ENCODE assay signal across 10 mouse cellular contexts in genomic region chr6:115990056-115990455, GRCm38 (mm10). TPM values are rescaled to one million over a fixed set of nuclear protein-coding genes. Genes with fewer than 3 reads are reported as not detected.
DNase-seq lines count a peak whose midpoint lies in the region; ATAC-seq and TF ChIP-seq lines count a peak whose summit lies in the region.
"Had no signal": no experiment of that assay in that cellular context is flagged by ENCODE, and none has a peak within 500 bp of the region (broad histone marks: within the 10 kb centered on the region; RNA-seq: fewer than 3 reads in every experiment).

No protein-coding gene starts in this region.

- peaks cover 23% of the 10 kb centered on the region for H3K4me1 ChIP-seq in heart, embryonic 16.5 days (ENCODE audit: control insufficient read depth, insufficient read depth, low read length)
- H3K4me1 ChIP-seq in intestine, postnatal 0 days (replicated peaks; ENCODE audit: control insufficient read depth, insufficient read depth, low read length): no peaks in the 10 kb centered on the region

- peaks cover 8% of the 10 kb centered on the region for H3K27me3 ChIP-seq in heart, embryonic 16.5 days (ENCODE audit: control insufficient read depth, insufficient read depth, low read length)
- H3K27me3 ChIP-seq in intestine, postnatal 0 days (replicated peaks; ENCODE audit: control insufficient read depth, insufficient read depth, low read length): peaks cover 27% of the 10 kb centered on the region

- H3K9ac ChIP-seq in heart, embryonic 16.5 days (ENCODE audit: low read length): peak overlapping the region; percentile 75
- no peak overlapping the region for H3K9ac ChIP-seq in intestine, postnatal 0 days (ENCODE audit: low read depth, low read length)

- peaks cover 8% of the 10 kb centered on the region for H3K9me3 ChIP-seq in heart, embryonic 16.5 days (replicated peaks; ENCODE audit: control insufficient read depth, low read length)
- H3K9me3 ChIP-seq in intestine, postnatal 0 days (ENCODE audit: control insufficient read depth): no peaks in the 10 kb centered on the region

- peak overlapping the region; percentile 41; the same call in 1 of the 2 replicates for H3K27ac ChIP-seq in heart, embryonic 16.5 days (ENCODE audit: low read length)
- no peak overlapping the region for H3K27ac ChIP-seq in intestine, postnatal 0 days (ENCODE audit: low read depth, low read length)

- TF ChIP-seq CTCF in intestine, postnatal 0 days (IDR thresholded peaks at IDR 0.05; ENCODE audit: low read depth): no peak

- WGBS in heart, embryonic 16.5 days: 70% methylated on average over 3 of the region's 3 CpGs
- 78% methylated on average over 3 of the region's 3 CpGs for WGBS in intestine, postnatal 0 days

- no peaks in the 10 kb centered on the region for H3K36me3 ChIP-seq in heart, embryonic 16.5 days (ENCODE audit: control insufficient read depth, insufficient read depth)
- H3K36me3 ChIP-seq in intestine, postnatal 0 days (ENCODE audit: control insufficient read depth, insufficient read depth): no peaks in the 10 kb centered on the region

- intact Hi-C loops in heart, postnatal 14 days (cut with DNase I): loop anchor here (5.0 kb wide), 1 partner anchor 138 kb away; the partner anchor contains the start of genes Ift122 and Mbd4

- peak overlapping the region; percentile 61 for H3K4me3 ChIP-seq in heart, embryonic 16.5 days (ENCODE audit: low read length)
- 0 out of 2 replicates have a peak overlapping the region, but pooled peaks have one; percentile 52 for H3K4me3 ChIP-seq in intestine, postnatal 0 days (ENCODE audit: low read depth, low read length)

- no peak for ATAC-seq in heart, embryonic 16.5 days (replicated peaks; ENCODE audit: extremely low read depth, insufficient read depth, low FRiP score)
- no peak for ATAC-seq in intestine, postnatal 0 days

- no peak for DNase-seq in heart, postnatal 14 days
- peak; percentile 47 for DNase-seq in right cerebral cortex, postnatal 25 days
- DNase-seq in right cerebral cortex, postnatal 14 days: no peak
- peak; percentile 69 for DNase-seq in telencephalon, adult 2 months (ENCODE audit: low read depth, low spot score)
- DNase-seq in gastrocnemius, adult 18-20 months (ENCODE audit: low spot score): no peak
- DNase-seq in testis, postnatal 10 days (ENCODE audit: low spot score): no peak

- H3K4me2 ChIP-seq in heart, embryonic 16.5 days (ENCODE audit: low read depth, low read length): peak overlapping the region; percentile 68
- H3K4me2 ChIP-seq in intestine, postnatal 0 days (replicated peaks; ENCODE audit: low read depth): 0 out of 2 replicates have a peak overlapping the region, but pooled peaks have one; percentile 6

RNA-seq across cellular contexts. Expression of gene Plxnd1, which starts 4.7 kb away (rescaled TPM):
- 46.0 and 49.6 TPM in 2 replicates for polyA plus RNA-seq in heart, embryonic 16.5 days (2015; fragmentation: Nextera tagmentation; extraction: Ambion mirVana)
- 100 to 1,000 TPM; 113 to 133 TPM for total RNA-seq in heart, postnatal 14 days (2021)
- 8.2 and 9.6 TPM in 2 replicates for polyA plus RNA-seq in intestine, postnatal 0 days (2015; fragmentation: Nextera tagmentation; extraction: Ambion mirVana)
- total RNA-seq in gastrocnemius, adult 18-20 months (2021): 10 to 100 TPM; 20.0 to 23.7 TPM

RNA-seq across cellular contexts. Expression of gene H1foo, which starts 45.3 kb away (rescaled TPM):
- polyA plus RNA-seq in heart, embryonic 16.5 days (2015; fragmentation: Nextera tagmentation; extraction: Ambion mirVana): not detected in 2 replicates
- total RNA-seq in heart, postnatal 14 days (2021): not detected
- not detected in 2 replicates for polyA plus RNA-seq in intestine, postnatal 0 days (2015; fragmentation: Nextera tagmentation; extraction: Ambion mirVana)
- total RNA-seq in gastrocnemius, adult 18-20 months (2021): not detected
- total RNA-seq: adrenal gland, adult 18-20 months; left cerebral cortex, postnatal 14 days had no signal

RNA-seq across cellular contexts. Expression of gene Rho, which starts 58.5 kb away (rescaled TPM):
- polyA plus RNA-seq in heart, embryonic 16.5 days (2015; fragmentation: Nextera tagmentation; extraction: Ambion mirVana): 0.16 TPM in 1 of 2 replicates, not detected in the other
- under 1 TPM; 0.07 to 0.12 TPM for total RNA-seq in heart, postnatal 14 days (2021)
- 0.16 TPM in 1 of 2 replicates, not detected in the other for polyA plus RNA-seq in intestine, postnatal 0 days (2015; fragmentation: Nextera tagmentation; extraction: Ambion mirVana)
- under 1 TPM in 1 of 2 experiments, not detected in 1; 0.05 TPM for total RNA-seq in gastrocnemius, adult 18-20 months (2021)

Comparison
In these comparisons a context has a peak if more than half of its experiments do, and no peak if none do; other contexts are left out.
1. DNase-seq: peak in right cerebral cortex, postnatal 25 days (single experiment) and telencephalon, adult 2 months (single experiment); none in heart, postnatal 14 days (0 of 2), right cerebral cortex, postnatal 14 days (single experiment), gastrocnemius, adult 18-20 months (single experiment) and testis, postnatal 10 days (single experiment).
2. RNA of gene Plxnd1, which starts 4.7 kb away (total RNA-seq): 113 to 133 TPM in heart, postnatal 14 days; 20.0 to 23.7 TPM in gastrocnemius, adult 18-20 months; every median in the first group is over 4 times any median in the second.